Mouse (Mus musculus): ENCODE measurements at regions not wholly inside any gene's neighbourhood (a gene's known extent, or its start where the extent isn't known, plus 50 kb on each side); places are given as distances from the start of the nearest gene placed in this dataset.

GRCm38 (mm10) chrX:19311377-19311776 lies 169.7 kb downstream of the Tex13c3 start:
- no peak for TF ChIP-seq E2F4 (IDR thresholded peaks at IDR 0.05; ENCODE audit: insufficient read depth)
- TF ChIP-seq POLR2A (IDR thresholded peaks at IDR 0.05; ENCODE audit: insufficient read length, low read depth) = no peak
- TF ChIP-seq MAX (IDR thresholded peaks at IDR 0.05; ENCODE audit: low read depth) = no peak
- no peak for TF ChIP-seq POLR2AphosphoS2 (IDR thresholded peaks at IDR 0.05; ENCODE audit: insufficient read length, low read depth)
- no peak for TF ChIP-seq MYOG (IDR thresholded peaks at IDR 0.05; ENCODE audit: control insufficient read depth in 1 of 3, insufficient read depth in 1 of 3, insufficient read length in 2 of 3, low read depth in 2 of 3)
- TF ChIP-seq SRF (IDR thresholded peaks at IDR 0.05; ENCODE audit: control insufficient read depth, insufficient read length, low read depth) = no peak
- no peak for TF ChIP-seq REST (IDR thresholded peaks at IDR 0.05; ENCODE audit: insufficient read depth, insufficient read length)
- TF ChIP-seq TCF3 (IDR thresholded peaks at IDR 0.05; ENCODE audit: insufficient read length, low read depth) = no peak
